Mouse (Mus musculus) limb, embryonic 11.5 days (tissue): ENCODE measurements around the gene Nadk. TPM values are rescaled to one million over a fixed set of nuclear protein-coding genes. Genes with fewer than 3 reads are reported as not detected.

Experiments used
- ATAC-seq: fragments of 200-750 bp; cut with Nextera tagmentation; 2 replicates; pipeline ENCODE4 v1.8.0; 2017; ENCODE audit warnings: low read depth; ENCODE audit not compliant: insufficient number of reproducible peaks, low FRiP score, low TSS enrichment
- DNase-seq: peaks from one replicate; pipeline ENCODE4 v3.0.0-alpha.2; 2015; ENCODE audit warnings: low spot score
- H3K27ac ChIP-seq: fragments of 300-500 bp; sonication (generic); replicated peaks from 2 replicates; pipeline ENCODE4 v1.5.1; 2014; ENCODE audit warnings: low read depth, mild to moderate bottlenecking, low read length
- H3K27me3 ChIP-seq: fragments of 300-500 bp; sonication (generic); 2 replicates; pipeline ENCODE4 v1.6.1; 2014; ENCODE audit warnings: mild to moderate bottlenecking, low read length, mixed read lengths; ENCODE audit not compliant: control insufficient read depth, insufficient read depth
- H3K36me3 ChIP-seq: fragments of 300-500 bp; sonication (generic); 2 replicates; pipeline ENCODE4 v1.6.1; 2014; ENCODE audit warnings: mild to moderate bottlenecking, low read length, moderate library complexity, mixed read lengths; ENCODE audit not compliant: control insufficient read depth, insufficient read depth
- H3K4me1 ChIP-seq: fragments of 300-500 bp; sonication (generic); 2 replicates; pipeline ENCODE4 v1.6.1; 2014; ENCODE audit warnings: low read length, mixed read lengths; ENCODE audit not compliant: control insufficient read depth, insufficient read depth
- H3K4me2 ChIP-seq: fragments of 300-500 bp; sonication (generic); 2 replicates; pipeline ENCODE4 v1.6.1; 2014; ENCODE audit warnings: low read depth, mild to moderate bottlenecking, moderate library complexity; ENCODE audit not compliant: severe bottlenecking
- H3K4me3 ChIP-seq: fragments of 300-500 bp; sonication (generic); 2 replicates; pipeline ENCODE4 v1.5.1; 2014; ENCODE audit warnings: low read depth, low read length
- H3K9ac ChIP-seq: fragments of 300-500 bp; sonication (generic); 2 replicates; pipeline ENCODE4 v1.6.1; 2014; ENCODE audit warnings: mild to moderate bottlenecking, low read length
- H3K9me3 ChIP-seq: fragments of 300-500 bp; sonication (generic); 2 replicates; pipeline ENCODE4 v1.6.1; 2016; ENCODE audit warnings: low read length; ENCODE audit not compliant: control insufficient read depth
- WGBS: fragments of 180-500 bp; shearing (Covaris S2); extraction: QIAGEN DNeasy Blood & Tissue Kit; methylation state at CpG from one replicate; pipeline ENCODE4 v1.1.7; 2014; 5-methylcytosine and 5-hydroxymethylcytosine counted together
- polyA plus RNA-seq: library from polyadenylated mRNA; unstranded; fragments of >200 nt; fragmentation: Nextera tagmentation; extraction: Ambion mirVana; gene quantifications from 2 replicates; pipeline ENCODE4 v1.2.1, GENCODE M21; 2014

The Nadk gene
- polyA plus RNA-seq, 1 experiment from 2014 or later = 99.1 TPM

DNA sequence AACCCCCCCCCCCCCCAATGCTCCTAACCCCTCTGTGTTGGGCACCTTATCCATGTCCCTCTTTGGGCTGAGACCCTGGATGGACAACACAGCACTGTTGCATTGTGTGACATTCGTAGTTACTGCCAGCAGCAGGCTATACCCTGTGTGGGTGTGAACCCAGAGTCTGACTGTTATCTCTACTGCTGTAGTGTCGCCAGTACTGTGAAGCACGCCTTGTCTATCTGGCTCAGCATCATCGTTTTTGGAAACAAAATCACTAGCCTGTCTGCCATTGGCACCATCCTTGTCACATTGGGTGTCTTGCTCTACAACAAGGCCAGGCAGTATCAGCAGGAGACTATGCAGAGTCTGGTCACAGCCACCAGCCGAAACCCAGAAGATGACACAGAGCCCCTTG is 56.1 kb downstream of the Nadk start:
- DNase-seq = no peak
- Histone ChIP-seq H3K4me1 (no peaks in the 10 kb centered on the region), H3K27me3 (no peaks in the 10 kb centered on the region), H3K9ac (no peak overlapping the region), H3K4me2 (no peak overlapping the region), H3K27ac (no peak overlapping the region), H3K9me3 (no peaks in the 10 kb centered on the region), H3K4me3 (no peak overlapping the region), H3K36me3 (peaks cover 8% of the 10 kb centered on the region)
- no peak for ATAC-seq
- WGBS = 92% methylated on average over 5 of the region's 5 CpGs

DNA sequence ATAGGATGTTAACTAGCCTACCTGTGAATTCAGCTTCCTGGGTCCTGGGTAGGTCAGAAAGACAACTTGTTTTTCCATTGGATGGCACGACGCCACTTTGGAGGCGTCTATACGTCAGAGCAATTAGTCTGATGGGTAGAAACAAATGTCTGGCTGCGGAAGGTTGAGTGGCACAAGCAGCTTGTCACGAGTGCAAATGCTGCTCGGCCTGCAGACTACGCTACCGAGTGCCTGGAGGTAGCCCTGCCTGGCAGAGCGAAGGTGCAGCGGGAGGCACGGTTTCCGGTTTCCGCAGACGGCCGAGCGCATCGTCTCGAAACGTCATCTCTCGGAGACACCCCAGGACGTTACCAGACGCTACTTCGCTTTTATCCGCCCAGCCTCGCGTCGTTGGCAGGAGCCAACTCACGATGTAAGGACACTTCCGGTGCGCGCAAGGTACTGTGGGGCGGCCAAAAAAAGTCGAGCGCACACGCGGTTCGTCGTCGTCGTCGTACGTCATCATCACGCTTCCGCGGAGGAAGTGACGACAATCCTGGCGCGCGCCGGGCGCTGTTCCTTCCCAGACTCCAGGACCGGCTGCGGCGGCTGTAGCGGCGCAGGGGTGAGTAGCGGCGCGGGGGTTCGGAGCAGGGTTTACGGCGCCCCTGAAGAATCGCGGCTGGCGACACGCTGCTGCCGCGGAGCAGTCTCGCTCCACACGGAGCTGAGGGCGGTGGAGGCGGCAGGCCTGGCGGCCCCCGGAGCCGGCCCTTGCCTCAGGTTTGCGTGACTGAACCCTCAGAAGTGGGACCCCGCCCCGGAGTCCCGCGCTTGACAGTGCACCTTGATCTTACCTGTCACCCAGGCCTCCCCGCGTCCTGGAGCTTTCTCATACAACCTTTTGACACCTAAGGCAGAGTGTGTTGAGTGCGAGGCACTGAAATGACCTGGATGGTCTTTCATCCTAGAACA is 62.4 kb downstream of the Nadk start, which contains the start of gene Cdk11b:
Cdk11b (plus strand) TSS at position 517 of the 954 bp plus-strand sequence.
- ATAC-seq (peak; percentile 98), DNase-seq (peak; percentile 96)
- under 1% methylated on average over 84 of the region's 84 CpGs for WGBS
- H3K9me3 ChIP-seq = no peaks in the 10 kb centered on the region
- H3K27ac ChIP-seq = peak within 1 kb of the TSS; percentile 59; the same call in 1 of the 2 replicates
- H3K4me2 ChIP-seq = peak within 1 kb of the TSS; percentile 60
- peaks cover 6% of the 10 kb centered on the region; the same call in 1 of the 2 replicates for H3K36me3 ChIP-seq
- no peaks in the 10 kb centered on the region for H3K27me3 ChIP-seq
- peak within 1 kb of the TSS; percentile 77 for H3K9ac ChIP-seq
- H3K4me1 ChIP-seq = 0 out of 2 replicates have a peak, but pooled peaks cover 3% of the 10 kb centered on the region
- H3K4me3 ChIP-seq = peak within 1 kb of the TSS; percentile 91

DNA sequence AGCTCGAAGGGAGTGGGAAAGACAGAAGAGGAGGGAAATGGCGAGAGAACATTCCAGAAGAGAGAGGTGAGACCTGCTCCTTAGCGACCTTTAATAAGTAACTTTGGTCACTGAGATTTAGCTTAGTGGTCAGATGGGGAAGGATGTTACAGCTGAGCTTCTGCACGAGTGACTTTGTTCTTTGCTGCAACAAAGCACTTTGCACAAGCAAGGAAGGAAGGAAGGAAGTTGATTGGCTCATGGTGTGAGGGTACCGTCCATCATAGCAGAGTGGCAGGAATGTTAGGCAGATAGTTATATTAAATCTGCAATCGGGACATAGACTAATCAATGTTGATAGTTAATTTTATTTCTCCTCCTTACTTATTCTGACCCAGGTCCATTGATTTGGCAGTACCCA is 68.1 kb downstream of the Nadk start:
- H3K9me3 ChIP-seq = no peaks in the 10 kb centered on the region
- no peak overlapping the region for H3K4me3 ChIP-seq
- DNase-seq (no peak), ATAC-seq (no peak)
- no peak overlapping the region for H3K9ac ChIP-seq
- H3K4me1 ChIP-seq = no peaks in the 10 kb centered on the region
- H3K27me3 ChIP-seq = no peaks in the 10 kb centered on the region
- WGBS = 89% methylated on average over 6 of the region's 6 CpGs
- H3K4me2 ChIP-seq = no peak overlapping the region
- H3K36me3 ChIP-seq = peaks cover 28% of the 10 kb centered on the region
- no peak overlapping the region for H3K27ac ChIP-seq

DNA sequence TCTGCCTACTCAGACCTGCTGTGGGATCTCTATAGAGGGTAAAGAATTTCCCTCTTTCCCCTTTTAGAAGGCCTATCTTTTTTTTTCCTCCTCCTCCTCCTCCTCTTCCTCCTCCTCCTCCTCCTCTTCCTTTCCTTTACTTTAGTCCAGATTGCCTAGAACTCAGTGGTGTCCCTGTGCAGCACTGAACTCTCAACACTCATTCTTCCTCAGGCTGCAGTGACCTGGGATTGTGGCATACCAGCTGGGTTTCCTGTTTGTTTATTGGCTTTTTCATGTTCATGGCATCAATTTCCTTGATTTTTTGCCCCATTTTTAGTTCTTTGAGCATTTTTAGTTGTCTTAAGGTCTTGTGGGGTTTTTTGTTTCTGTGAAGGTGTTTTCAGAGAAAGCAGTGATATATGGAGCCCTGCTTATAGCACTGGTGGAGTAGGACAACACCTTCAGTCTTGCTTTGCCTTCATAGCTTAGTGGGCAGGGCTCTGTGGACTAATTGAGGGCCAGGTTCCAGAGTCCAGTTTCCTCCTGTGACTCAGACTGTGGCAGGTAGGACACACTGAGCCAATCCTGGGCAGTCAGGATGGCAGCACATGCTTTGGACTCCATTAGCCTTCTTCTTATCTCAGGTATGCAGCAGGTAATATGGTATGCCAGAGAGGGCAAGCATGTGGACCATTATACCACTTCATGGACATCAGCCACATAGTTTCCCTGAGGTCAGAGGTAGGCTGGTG is 73.8 kb downstream of the Nadk start:
- no peak overlapping the region for H3K9ac ChIP-seq

More for the DNA sequence above, 73.8 kb downstream of the Nadk start:
- no peaks in the 10 kb centered on the region for H3K9me3 ChIP-seq
- H3K36me3 ChIP-seq = peaks cover 34% of the 10 kb centered on the region
- H3K4me3 ChIP-seq = no peak overlapping the region
- H3K4me2 ChIP-seq = no peak overlapping the region
- ATAC-seq (no peak), DNase-seq (no peak)
- H3K27ac ChIP-seq = no peak overlapping the region
- H3K27me3 ChIP-seq = no peaks in the 10 kb centered on the region
- H3K4me1 ChIP-seq = no peaks in the 10 kb centered on the region

Other genes with a start within 250 kb of the Nadk start
- 6.3 and 9.3 TPM in 2 replicates for gene Prkcz, start 201.0 kb upstream of the Nadk start, polyA plus RNA-seq
- gene Gabrd, start 164.3 kb upstream of the Nadk start, polyA plus RNA-seq = 0.08 TPM in 1 of 2 replicates, not detected in the other
- 5.1 and 6.1 TPM in 2 replicates for gene Cfap74, start 153.2 kb upstream of the Nadk start, polyA plus RNA-seq
- not detected in 2 replicates for gene Tmem52, start 93.3 kb upstream of the Nadk start, polyA plus RNA-seq
- 625 and 626 TPM in 2 replicates for gene Gnb1, start 71.0 kb upstream of the Nadk start, polyA plus RNA-seq
- 16.1 and 16.4 TPM in 2 replicates for gene Slc35e2, start 39.0 kb downstream of the Nadk start, polyA plus RNA-seq
- gene Cdk11b, start 62.5 kb downstream of the Nadk start, polyA plus RNA-seq = 69.4 and 79.9 TPM in 2 replicates
- gene Gm10563, start 83.0 kb downstream of the Nadk start, polyA plus RNA-seq = not detected in 2 replicates
- 11.3 and 12.2 TPM in 2 replicates for gene Mmp23, start 91.0 kb downstream of the Nadk start, polyA plus RNA-seq
- gene Mib2, start 106.8 kb downstream of the Nadk start, polyA plus RNA-seq = 16.0 and 16.6 TPM in 2 replicates
- gene Fndc10, start 132.0 kb downstream of the Nadk start, polyA plus RNA-seq = 2.0 and 2.1 TPM in 2 replicates
- 145 and 147 TPM in 2 replicates for gene Ssu72, start 142.4 kb downstream of the Nadk start, polyA plus RNA-seq
- gene Tmem240, start 172.4 kb downstream of the Nadk start, polyA plus RNA-seq = 0.55 and 0.79 TPM in 2 replicates
- 103 and 104 TPM in 2 replicates for gene Atad3a, start 198.7 kb downstream of the Nadk start, polyA plus RNA-seq
- gene Vwa1, start 212.3 kb downstream of the Nadk start, polyA plus RNA-seq = 5.3 and 6.0 TPM in 2 replicates
- 0.19 and 0.34 TPM in 2 replicates for gene Tmem88b, start 223.5 kb downstream of the Nadk start, polyA plus RNA-seq
- gene Ankrd65, start 228.1 kb downstream of the Nadk start, polyA plus RNA-seq = not detected in 2 replicates
- gene Mrpl20, start 240.5 kb downstream of the Nadk start, polyA plus RNA-seq = 238 and 245 TPM in 2 replicates